Mouse (Mus musculus): Measurements from ENCODE around the gene Wipf1. TPM values are rescaled to one million over a fixed set of nuclear protein-coding genes. Genes with fewer than 3 reads are reported as not detected.
"Not testable (repeated sequence)": the region's sequence is repeated elsewhere in the genome, so short reads cannot be mapped to it uniquely, and the experiment has no call there.

Gene Wipf1
- polyA plus RNA-seq, 1 experiment, result 10.3 TPM

DNA sequence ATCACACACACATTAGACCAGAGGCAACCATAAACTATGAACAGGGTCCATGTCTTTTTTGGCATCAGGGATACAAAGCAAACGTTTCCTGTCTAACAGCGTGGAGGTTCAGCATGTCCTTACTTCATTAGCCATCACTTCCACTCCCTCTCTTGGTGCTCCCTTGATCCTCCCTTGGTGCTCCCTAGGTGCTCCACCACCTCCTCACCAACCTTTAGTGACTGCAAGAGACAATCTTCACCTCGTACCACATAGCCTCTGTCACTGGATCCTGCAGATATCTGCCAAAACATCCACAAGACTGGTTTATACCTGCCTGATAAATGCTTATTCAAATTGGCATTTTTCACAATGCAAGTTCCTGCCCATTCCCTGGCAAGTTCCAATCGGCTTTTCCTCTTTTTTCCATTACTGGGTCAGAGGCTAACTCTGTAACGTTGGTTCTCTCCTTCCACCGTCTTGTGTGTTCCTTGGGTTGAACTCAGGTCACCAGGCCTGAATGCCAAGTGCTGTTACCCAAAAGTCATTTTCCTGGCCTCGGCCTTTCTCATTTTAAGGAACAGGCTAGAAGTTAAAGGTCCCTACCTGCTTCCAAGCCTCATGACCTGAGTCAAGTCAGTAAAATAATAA, 18.7 kb downstream of the Wipf1 start:
- WGBS, result 63% methylated on average over 7 of the region's 7 CpGs
- DNase-seq (ENCODE audit: low read depth, low spot score), result no peak

DNA sequence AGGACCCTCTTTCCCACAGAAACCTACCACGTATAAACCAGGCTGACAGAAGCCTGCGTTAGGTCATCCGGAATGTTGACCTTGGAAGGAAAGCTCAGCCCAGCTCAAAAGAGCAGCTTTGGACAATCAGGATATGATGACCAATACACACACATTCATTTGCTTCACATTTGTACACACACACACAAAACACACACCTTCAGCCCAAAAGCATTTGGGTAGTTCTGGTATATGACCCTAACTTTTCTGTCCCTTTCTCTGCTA, 19.6 kb downstream of the Wipf1 start:
- no peak for DNase-seq (ENCODE audit: low read depth, low spot score)
- 78% methylated on average over 3 of the region's 3 CpGs for WGBS

DNA sequence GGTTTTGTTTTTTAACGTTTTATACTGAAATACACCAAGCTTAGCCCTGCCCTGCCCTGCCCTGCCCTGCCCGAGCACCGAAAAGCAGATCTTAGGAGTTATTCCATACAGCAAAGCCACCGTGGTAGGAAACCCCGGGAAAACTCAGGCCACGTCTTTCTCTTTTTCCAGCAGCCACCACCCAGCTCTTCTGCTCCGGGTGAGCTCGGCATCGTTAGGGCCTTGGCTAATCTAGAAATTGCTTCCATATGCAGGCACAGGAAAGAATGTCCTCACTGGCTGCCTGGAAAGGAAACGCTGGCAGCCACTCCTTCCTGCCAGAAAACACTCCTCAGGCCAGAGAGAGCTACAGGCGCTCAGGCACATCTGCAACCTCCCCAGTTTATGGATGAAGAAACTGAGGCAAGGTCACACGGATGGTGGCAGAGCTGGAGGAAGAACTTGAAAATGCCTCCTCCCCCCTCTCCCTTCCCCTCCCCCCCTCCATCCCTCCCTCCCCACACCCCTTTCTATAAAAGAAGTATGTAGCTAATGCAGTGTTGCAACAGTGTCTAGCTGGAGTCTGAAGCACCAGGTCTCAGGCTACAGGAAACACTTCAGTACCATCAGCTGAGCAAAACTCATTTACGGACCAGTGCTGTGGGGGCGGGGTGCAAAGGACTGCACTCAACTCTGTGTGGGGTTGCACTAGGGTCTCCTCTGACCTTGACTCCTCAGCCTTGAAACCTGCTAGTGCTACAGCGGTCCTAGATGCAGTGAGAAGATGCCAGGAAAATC, 20.1 kb downstream of the Wipf1 start:
- DNase-seq (ENCODE audit: low read depth, low spot score), result no peak
- 26% methylated on average over 15 of the region's 15 CpGs for WGBS

DNA sequence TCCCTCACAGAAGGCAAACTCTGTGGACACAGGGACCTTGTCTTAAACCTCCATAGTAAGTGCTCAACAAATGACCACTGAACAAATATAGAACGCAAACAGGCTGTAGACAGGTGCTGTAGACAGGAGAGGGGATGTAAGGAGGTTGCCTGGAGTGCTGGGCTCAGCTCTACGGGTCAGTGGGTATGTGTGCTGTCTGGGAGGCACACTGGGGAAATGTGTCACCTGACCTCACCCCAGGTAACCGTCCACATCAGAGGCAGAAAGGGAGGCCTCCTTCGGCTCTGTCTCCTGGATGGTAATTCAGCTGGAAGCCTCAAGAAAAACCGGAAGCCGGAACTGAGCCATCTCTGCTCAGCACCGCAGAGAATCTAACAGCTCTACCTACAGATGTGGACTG, 21.6 kb downstream of the Wipf1 start:
- WGBS, result 78% methylated on average over 7 of the region's 7 CpGs
- DNase-seq (ENCODE audit: low read depth, low spot score), result no peak

DNA sequence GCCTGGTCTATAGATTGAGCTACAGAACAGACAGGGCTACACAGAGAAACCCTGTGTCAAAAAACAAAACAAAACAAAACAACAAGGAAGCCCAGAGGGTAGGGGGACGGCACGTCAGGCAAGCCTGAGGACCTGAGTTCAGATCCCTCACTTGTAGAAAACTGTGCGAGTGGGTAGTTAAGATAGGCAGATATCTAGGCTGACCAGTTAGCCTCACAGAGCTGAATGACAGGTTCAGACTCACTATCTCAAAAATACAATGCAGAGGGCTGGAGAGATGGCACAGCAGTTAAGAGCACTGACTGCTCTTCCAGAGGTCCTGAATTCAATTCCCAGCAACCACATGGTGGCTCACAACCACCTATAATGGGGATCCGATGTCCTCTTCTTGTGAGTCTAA, 23.2 kb downstream of the Wipf1 start:
- WGBS, result 97% methylated on average over 4 of the region's 4 CpGs
- not testable (repeated sequence) for DNase-seq (ENCODE audit: low read depth, low spot score)

DNA sequence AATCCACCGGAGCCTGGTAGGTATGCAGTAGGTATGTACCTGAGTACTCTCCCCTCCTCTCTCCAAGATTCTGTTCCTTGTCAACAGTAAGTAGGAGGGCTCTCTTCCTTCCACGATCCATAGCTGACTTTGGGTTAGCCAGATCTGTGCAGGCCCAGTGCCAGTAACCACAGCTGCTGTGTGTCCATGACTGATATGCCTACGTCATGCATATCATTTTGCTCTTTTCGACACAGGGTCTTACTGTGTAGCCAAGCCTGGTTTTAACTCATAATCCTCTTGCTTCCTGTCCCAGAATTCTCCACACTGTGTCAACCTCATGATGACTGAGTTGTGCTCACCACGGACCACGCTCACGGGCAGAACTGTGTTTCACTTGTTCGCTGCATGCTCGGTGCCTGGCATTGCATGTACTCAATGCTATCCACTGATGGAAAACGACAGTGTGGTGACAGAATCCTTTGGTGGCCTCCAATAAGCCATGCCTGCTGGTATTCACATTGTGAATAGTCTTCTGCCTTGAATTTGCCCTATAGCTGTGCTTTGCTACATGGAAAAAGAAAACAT, 26.6 kb downstream of the Wipf1 start:
- DNase-seq (ENCODE audit: low read depth, low spot score), result no peak
- WGBS, result 77% methylated on average over 10 of the region's 10 CpGs

DNA sequence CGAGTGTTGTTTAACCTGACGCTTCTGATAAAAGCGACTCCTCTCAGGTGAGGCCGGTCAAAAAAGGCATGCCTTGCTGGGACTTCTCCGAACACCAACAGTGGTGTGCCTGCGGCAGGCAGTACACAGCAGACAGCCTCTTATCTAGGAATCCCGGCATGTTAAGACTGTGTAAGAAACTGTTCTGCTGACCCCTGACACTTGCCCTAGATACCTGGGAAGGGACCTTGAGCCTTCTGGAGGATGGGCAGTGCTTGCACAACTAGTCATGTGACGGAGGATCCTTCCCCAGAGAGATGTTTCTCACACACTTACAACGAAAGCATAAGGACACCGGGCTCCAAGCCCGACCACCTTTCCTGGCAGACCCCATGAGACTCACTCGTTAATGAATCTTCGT, 28.7 kb downstream of the Wipf1 start:
- 74% methylated on average over 13 of the region's 13 CpGs for WGBS
- no peak for DNase-seq (ENCODE audit: low read depth, low spot score)

DNA sequence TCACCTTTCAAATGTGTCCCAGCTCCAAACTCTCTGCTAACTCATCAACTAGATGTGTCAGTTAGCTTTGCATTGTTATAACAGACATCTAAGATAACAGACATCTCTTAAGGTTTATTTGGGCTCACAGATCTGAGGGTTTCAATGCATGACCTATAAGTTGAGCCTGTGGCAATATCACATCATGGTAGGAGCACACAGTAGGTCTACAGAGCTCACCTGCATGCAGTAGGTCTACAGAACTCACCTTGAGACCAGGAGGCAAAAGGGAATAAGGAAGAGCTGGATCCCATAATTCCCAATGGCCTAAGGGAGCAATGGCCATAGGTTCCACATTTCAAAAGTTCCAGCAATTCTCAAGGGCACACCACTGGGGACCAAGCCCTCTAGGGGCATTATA, 31.2 kb downstream of the Wipf1 start:
- DNase-seq (ENCODE audit: low read depth, low spot score), result no peak

DNA sequence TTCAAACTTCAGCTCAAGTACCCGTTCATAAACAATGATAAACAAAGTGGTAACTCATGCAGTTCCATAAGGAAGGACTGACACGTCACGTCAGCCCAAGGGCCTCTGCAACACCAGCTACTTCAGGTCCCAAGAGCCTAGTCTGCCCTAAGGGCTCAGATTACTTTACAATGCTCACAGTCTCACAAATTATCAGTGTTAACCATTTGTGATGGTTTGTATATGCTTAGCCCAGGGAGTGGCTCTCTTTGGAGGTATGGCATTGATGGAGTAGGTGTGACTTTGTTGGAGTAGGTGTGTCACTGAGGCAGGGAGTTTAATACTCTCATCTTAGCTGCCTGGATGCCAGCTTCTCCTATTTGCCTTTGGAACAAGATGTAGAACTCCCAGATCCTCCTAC, 32.0 kb downstream of the Wipf1 start:
- 49% methylated on average over 3 of the region's 3 CpGs for WGBS
- DNase-seq (ENCODE audit: low read depth, low spot score), result no peak

DNA sequence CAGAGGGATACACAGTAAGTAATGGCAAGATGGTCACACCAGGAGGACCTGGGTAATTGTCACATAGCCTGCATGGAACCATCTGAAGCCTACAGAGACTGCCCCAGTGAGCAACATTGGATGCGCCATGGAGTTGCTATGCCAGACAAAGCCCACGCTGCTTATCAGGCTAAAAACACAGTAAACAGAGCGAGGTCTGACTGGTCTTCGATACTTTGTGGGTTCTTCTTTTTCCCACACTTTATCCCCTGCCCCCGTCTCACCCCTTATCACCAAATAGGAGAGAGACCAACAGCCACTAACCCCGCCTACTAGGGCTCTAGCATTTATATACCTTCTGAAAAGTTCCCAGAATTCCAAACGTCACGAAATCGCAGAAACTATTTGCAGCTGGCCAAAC, 32.6 kb downstream of the Wipf1 start:
- 93% methylated on average over 9 of the region's 9 CpGs for WGBS

DNA sequence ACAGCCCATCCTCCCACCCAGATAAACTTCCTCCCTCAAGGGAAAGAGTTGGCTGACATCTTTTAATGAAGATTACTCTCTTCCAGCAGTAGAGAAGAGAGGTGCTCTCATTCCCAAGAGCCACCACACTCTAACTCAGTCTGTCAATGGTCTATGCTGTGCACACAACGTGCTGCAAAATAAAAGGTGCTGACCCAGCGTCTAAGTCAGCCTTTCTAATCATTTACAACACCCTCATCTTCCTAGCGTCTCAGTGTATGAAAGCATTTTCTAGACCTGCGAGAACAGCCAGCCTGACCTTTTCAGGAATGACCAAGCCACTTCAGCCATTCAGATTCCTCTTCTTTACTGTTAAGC, 33.2 kb downstream of the Wipf1 start:
- no peak for DNase-seq (ENCODE audit: low read depth, low spot score)
- 42% methylated on average over 4 of the region's 4 CpGs for WGBS

More for the DNA sequence above, 32.6 kb downstream of the Wipf1 start:
- no peak for DNase-seq (ENCODE audit: low read depth, low spot score)

DNA sequence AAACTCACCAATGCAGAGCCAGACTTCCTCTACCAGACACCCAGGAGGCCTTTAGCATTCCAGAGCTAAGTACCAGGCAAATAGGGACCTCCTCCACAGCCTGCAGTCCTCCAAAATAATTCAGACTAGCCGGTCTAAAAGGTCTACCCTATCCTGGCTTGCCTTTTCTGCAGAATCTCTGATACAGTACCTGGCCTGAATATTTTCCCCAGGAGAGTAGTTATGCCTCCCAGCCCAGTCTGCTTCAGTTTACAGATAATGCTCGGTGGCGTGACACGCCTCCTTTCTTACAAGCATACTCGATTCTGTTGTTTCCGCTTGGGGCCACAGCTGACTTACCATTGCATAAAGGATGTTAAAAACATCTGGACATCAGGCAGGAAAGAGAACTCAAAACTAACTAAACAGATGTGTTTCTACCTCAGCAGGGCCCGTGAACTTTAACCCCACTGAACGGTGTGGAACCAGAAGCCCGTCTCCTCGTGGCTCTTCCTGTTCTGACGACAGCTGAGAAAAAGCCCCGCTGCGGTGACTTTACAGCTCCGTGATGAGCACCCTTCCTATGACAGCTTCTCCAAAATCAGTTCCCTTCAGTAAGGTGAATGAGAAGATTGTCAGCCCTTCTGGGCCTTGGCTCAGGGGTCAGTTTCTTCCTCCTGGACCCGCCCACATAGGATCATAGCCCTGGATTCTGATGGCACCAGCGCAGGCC, 33.8 kb downstream of the Wipf1 start:
- DNase-seq (ENCODE audit: low read depth, low spot score), result no peak
- 15% methylated on average over 16 of the region's 16 CpGs for WGBS

DNA sequence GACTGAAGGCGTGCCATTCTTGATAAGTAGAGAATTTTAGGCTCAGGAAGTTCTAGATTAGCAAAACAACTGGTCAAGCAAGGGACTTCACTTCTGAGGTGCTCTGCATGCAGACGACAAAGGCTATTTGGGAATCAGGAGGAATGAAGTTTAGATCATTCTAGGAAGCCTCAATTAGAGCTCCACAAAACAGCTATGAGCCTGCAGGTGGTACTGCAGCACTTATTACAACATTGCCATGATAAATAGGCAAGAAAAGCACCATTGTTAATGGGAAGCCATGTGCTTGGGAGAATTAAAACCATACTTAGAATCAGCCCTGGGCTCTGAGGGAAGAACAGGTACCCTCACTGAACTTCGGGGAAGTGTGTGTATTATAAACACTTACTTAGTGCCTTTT, 36.0 kb downstream of the Wipf1 start:
- WGBS, result 69% methylated on average over 3 of the region's 3 CpGs
- DNase-seq (ENCODE audit: low read depth, low spot score), result no peak

DNA sequence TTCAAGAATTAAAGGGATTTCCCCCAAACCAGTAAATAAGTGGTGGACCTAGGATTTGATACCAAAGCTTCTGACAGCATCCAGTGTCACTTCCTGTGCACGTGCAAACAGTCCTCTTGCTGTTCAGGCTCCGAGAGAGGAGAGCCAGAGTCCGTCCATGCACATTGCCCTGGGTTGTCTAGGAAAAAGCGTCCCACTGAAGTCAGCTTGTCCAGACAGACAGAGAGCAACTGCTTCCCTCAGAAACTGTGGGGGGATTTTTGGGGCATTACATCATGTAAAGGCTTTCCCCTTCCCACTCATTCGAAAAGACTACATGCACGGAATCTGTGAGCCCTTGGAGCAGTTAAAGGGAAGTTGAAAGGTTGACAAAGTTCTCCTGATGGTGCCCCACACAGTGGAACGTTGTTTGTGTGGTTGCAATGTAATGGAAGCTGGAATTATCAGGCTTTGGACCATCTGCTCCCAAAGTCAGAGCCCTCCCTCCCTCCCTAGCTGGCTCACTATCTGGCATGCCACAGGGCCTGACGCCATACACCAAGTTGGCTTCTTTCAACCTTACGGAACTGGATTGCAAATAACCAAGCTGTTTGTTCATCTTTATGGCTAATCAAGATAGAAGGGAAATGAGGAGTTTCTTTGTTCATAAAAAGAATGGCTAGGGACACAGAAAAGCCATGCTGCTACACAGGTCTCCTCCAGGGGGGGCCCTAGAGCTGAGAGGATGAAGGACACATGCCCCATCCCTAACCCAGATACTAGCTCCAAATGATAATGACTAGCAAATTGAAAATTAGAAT, 37.9 kb downstream of the Wipf1 start:
- WGBS, result 38% methylated on average over 9 of the region's 9 CpGs
- DNase-seq (ENCODE audit: low read depth, low spot score), result no peak

DNA sequence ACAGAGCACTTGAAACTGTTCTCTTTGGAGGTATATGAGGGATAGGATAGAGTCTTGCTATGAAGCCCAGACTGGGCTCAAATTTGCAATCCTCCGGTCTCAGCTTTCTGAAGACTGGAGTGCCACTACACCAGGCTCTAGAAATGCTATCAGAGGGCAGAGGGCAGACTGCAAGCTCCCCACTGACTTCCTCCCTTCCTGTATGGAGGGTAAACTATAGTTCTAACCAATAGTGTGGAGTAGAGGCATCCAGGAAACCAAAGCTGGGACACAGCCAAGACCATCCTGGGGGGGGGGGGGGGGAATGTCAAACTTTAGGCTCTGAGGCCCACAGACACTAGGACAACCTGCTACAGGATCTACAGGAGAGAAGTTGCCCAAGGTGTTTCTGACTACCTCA, 39.1 kb downstream of the Wipf1 start:
- WGBS, result 69% methylated on average over 1 of the region's 1 CpGs
- no peak for DNase-seq (ENCODE audit: low read depth, low spot score)

DNA sequence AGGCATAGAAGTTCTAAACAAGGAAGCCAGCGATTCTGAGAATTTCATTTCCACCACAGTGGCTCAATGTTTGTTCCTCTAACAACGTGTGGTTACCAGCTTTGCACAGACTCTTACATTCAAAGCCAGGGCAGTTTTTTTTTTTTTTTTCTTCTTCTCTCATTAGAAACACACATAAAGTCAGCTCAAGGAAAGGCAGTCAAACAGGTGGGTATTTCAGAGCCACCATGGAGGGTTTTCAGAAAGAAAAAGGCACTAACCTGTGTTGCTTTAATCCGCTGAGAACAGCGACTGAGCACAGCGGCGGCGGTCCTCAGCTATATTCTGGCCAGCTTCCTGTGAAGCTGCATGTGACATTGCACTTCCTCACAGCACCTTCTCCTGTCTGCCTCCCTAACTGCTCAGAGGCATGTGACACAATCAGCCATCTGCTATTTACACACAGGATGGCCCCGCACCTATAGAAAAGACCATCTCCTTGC, 43.4 kb downstream of the Wipf1 start:
- 69% methylated on average over 8 of the region's 8 CpGs for WGBS
- no peak for DNase-seq (ENCODE audit: low read depth, low spot score)

DNA sequence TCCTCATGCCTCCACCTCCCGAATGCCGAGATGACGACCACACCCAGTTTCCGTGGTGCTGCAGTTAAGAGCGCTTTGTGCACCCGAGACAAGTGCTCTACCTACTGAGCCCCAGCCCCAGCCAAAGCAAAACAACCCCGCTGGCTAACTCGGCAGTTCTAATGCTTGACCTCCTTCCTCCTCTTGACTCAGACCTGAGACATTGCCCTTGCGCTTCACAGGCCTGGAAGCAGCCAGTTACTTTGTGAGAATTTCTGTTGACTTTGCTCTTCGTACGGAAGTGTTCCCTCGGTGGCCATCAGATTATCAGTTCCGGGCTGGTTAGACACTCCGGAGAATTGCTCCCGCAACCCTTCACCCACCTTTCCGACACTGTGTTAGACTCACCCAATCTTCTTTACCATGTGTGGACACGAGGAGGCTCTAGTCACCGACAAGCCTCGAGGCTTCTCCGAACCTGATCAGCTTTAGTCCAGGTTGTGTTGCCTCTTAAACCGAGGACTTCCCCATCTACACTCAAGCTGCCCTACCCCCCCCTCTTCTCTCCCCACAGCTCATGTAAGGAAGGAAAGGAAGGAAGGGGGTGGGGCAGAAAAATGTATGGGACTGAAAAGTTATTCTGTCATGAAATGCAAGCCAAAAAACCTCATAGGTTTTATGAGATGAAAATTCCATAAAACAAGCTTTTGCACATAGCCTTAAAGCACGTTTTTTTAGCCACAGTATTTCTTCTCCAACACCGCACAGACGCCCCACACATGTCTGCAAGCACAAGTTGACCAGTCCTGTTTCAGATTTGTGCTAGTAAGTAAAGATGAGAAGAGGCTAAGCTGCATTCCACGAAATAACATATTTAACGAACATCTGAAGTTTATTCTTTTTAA, 44.1 kb downstream of the Wipf1 start:
- WGBS, result 36% methylated on average over 26 of the region's 26 CpGs
- no peak for DNase-seq (ENCODE audit: low read depth, low spot score)

DNA sequence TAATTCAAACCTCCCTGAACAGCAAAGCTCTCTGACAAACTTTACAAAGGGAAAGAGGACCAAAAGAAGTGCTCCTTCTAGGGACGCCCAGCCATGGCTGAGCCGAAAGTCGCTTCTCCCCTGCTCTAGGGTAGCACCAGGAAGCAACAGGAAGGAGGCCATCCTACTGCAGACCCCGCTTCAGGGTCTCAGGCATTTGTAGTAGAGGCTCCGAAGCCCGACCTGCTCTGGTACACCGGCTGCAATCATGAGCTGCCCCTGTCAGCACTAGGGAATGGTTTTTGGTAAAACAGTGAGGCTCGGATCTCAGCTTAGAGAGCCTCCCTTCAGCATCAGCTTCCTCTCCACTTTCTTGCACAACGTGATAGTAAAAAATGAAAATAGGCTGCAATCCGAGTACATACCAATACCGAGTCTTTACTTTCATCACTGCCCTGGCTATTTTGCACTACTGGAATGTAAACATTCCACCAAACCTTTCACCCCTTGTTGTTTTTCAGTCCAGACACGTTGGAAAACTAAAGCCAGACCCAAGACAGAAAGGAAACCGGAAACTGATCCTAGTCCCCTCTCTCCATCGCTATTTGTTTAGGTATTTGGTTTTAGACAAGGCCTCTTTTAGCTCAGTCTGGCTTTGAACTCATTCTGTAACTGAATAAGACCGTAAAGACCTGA, 44.8 kb downstream of the Wipf1 start:
- WGBS, result 57% methylated on average over 15 of the region's 15 CpGs

DNA sequence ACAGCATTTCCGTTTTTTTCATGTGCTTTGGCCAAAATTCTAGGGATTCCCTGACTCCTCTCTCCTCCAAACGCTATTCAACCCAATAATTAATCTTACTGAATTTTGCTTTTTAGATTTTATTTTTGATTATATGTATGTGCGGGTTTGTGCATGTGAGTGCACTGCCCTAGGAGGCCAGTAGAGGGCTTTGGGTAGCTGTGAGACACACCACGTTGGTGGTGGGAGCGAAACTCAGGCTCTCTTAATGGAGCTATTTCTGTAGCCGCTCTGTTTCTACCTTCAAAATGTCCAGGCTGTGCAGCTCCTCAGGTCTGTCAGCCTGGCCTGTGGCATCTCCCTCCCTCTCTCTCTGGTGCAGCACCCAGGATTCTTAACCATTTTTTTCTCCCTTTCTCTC, 50.7 kb downstream of the Wipf1 start:
- DNase-seq (ENCODE audit: low read depth, low spot score), result no peak
- WGBS, result 94% methylated on average over 6 of the region's 6 CpGs

More for the DNA sequence above, 44.8 kb downstream of the Wipf1 start:
- no peak for DNase-seq (ENCODE audit: low read depth, low spot score)
